Mouse (Mus musculus): ENCODE data around the gene Gm12216.

GRCm38 (mm10) chr11:53811312-53811711 is 47.7 kb downstream of the Gm12216 start:
- TF ChIP-seq CTCF (IDR thresholded peaks at IDR 0.05; ENCODE audit: low read depth, low read length) (no peak), POLR2A (IDR thresholded peaks at IDR 0.05; ENCODE audit: extremely low read depth, insufficient read depth, low read length) (no peak)

Data from liver, adult 2 months (tissue).